Mouse (Mus musculus) MEL (cell line): ENCODE data around the gene Rnd1. TPM values are rescaled to one million over a fixed set of nuclear protein-coding genes. Genes with fewer than 3 reads are reported as not detected.

ENCODE experiments used
- DNase-seq: peaks from one replicate; pipeline ENCODE4 v3.0.0; 2011; ENCODE audit warnings: low read depth, low spot score
- H3K27ac ChIP-seq: 2 replicates; pipeline ENCODE4 v1.5.1; 2012; ENCODE audit warnings: low read depth, mild to moderate bottlenecking, control low read depth, low read length, moderate library complexity; ENCODE audit not compliant: control insufficient read depth
- H3K27me3 ChIP-seq, 2 experiments: fragments of 150-350 bp in 1 of 2; sonication (generic) in 1 of 2; 2 replicates each; pipeline ENCODE4 v1.6.1; 2012; ENCODE audit warnings: low read length in 2 of 2, mild to moderate bottlenecking in 2 of 2, improper control_type of control experiment in 1 of 2, moderate library complexity in 1 of 2; ENCODE audit not compliant: insufficient read depth in 2 of 2, control insufficient read depth in 1 of 2
- H3K36me3 ChIP-seq, 2 experiments: 2 replicates each; pipeline ENCODE4 v1.6.1; 2012 to 2014; ENCODE audit warnings: low read length in 2 of 2, improper control_type of control experiment in 1 of 2, inconsistent platforms in 1 of 2, mild to moderate bottlenecking in 1 of 2; ENCODE audit not compliant: insufficient read depth in 2 of 2, control insufficient read depth in 1 of 2
- H3K4me1 ChIP-seq, 2 experiments: fragments of 150-350 bp in 1 of 2; sonication (generic) in 1 of 2; 2 replicates each; pipeline ENCODE4 v1.6.1; 2012; ENCODE audit warnings: low read length in 2 of 2, improper control_type of control experiment in 1 of 2, mild to moderate bottlenecking in 1 of 2; ENCODE audit not compliant: insufficient read depth in 2 of 2, control insufficient read depth in 1 of 2
- H3K4me3 ChIP-seq, 2 experiments: fragments of 150-350 bp in 1 of 2; sonication (generic) in 1 of 2; 2 replicates each; pipeline ENCODE4 v1.5.1; 2012; ENCODE audit warnings: low read depth in 2 of 2, low read length in 2 of 2, mild to moderate bottlenecking in 2 of 2, moderate library complexity in 2 of 2, control low read depth in 1 of 2, improper control_type of control experiment in 1 of 2; ENCODE audit not compliant: control insufficient read depth in 1 of 2, insufficient read depth in 1 of 2
- H3K79me2 ChIP-seq: 2 replicates; pipeline ENCODE4 v1.6.1; 2012; ENCODE audit warnings: mild to moderate bottlenecking, low read length, moderate library complexity; ENCODE audit not compliant: control insufficient read depth, poor library complexity, insufficient read depth
- H3K9ac ChIP-seq: 2 replicates; pipeline ENCODE4 v1.6.1; 2012; ENCODE audit warnings: low read depth, mild to moderate bottlenecking, control low read depth, low read length, moderate library complexity; ENCODE audit not compliant: control insufficient read depth, poor library complexity, severe bottlenecking
- H3K9me3 ChIP-seq: fragments of 150-350 bp; sonication (generic); replicated peaks from 2 replicates; pipeline ENCODE4 v1.6.1; 2012; ENCODE audit warnings: mild to moderate bottlenecking, low read length, improper control_type of control experiment, moderate library complexity; ENCODE audit not compliant: insufficient read depth
- CHD2 ChIP-seq: IDR thresholded peaks from 2 replicates; pipeline ENCODE4 v1.6.1; 2011; ENCODE audit warnings: low read length, improper control_type of control experiment
- EP300 ChIP-seq, 2 experiments: IDR thresholded peaks; 2 replicates each; pipeline ENCODE4 v1.6.1; 2011; ENCODE audit warnings: improper control_type of control experiment in 2 of 2, low read length in 2 of 2, low read depth in 1 of 2, mild to moderate bottlenecking in 1 of 2
- GATA1 ChIP-seq: IDR thresholded peaks from 2 replicates; pipeline ENCODE4 v1.6.1; 2011; ENCODE audit warnings: low read depth, low read length, improper control_type of control experiment
- HCFC1 ChIP-seq: IDR thresholded peaks from 2 replicates; pipeline ENCODE4 v1.6.1; 2012; ENCODE audit warnings: low read depth, mild to moderate bottlenecking, inconsistent platforms, low read length, improper control_type of control experiment, moderate library complexity
- MAFK ChIP-seq: IDR thresholded peaks from 2 replicates; pipeline ENCODE4 v1.6.1; 2011; ENCODE audit warnings: low read depth, mild to moderate bottlenecking, low read length, improper control_type of control experiment, borderline replicate concordance
- MAZ ChIP-seq: IDR thresholded peaks from 2 replicates; pipeline ENCODE4 v1.6.1; 2012; ENCODE audit warnings: low read depth, mild to moderate bottlenecking, inconsistent platforms, low read length, improper control_type of control experiment
- MXI1 ChIP-seq: IDR thresholded peaks from 2 replicates; pipeline ENCODE4 v1.6.1; 2011; ENCODE audit warnings: mild to moderate bottlenecking, low read depth, low read length, improper control_type of control experiment
- POLR2AphosphoS2 ChIP-seq: IDR thresholded peaks from 2 replicates; pipeline ENCODE4 v1.6.1; 2011; ENCODE audit warnings: low read length, improper control_type of control experiment
- SIN3A ChIP-seq: IDR thresholded peaks from 2 replicates; pipeline ENCODE4 v1.6.1; 2012; ENCODE audit warnings: low read length, improper control_type of control experiment, inconsistent platforms
- TCF12 ChIP-seq: IDR thresholded peaks from 2 replicates; pipeline ENCODE4 v1.6.1; 2014; ENCODE audit warnings: low read depth, mild to moderate bottlenecking, inconsistent platforms, low read length, improper control_type of control experiment, moderate library complexity
- ZC3H11A ChIP-seq: IDR thresholded peaks from 2 replicates; pipeline ENCODE4 v1.6.1; 2012; ENCODE audit warnings: low read depth, mild to moderate bottlenecking, inconsistent platforms, low read length, improper control_type of control experiment
- ZNF384 ChIP-seq: IDR thresholded peaks from 2 replicates; pipeline ENCODE4 v1.6.1; 2012; ENCODE audit warnings: low read depth, mild to moderate bottlenecking, inconsistent platforms, low read length, improper control_type of control experiment
- polyA plus RNA-seq, 2 experiments: library from polyadenylated mRNA; stranded (reverse) in 1 of 2; unstranded in 1 of 2; fragments of >175 nt in 1 of 2; fragments of >200 nt in 1 of 2; gene quantifications; 2 replicates each; pipeline versions ENCODE4 v1.2.1 to v1.2.4; 2012; ENCODE audit warnings: low replicate concordance in 2 of 2, low read depth in 1 of 2; ENCODE audit not compliant: insufficient read length in 2 of 2, insufficient read depth in 1 of 2, missing spikeins in 1 of 2
- total RNA-seq: library from RNA; depleted of rRNA; stranded (reverse); fragments of 300-350 nt; gene quantifications from 2 replicates; pipeline ENCODE4 v1.2.3, GENCODE M21; 2012

Rnd1 gene
- total and polyA plus RNA-seq, 3 experiments: 5.5 to 6.0 TPM; not detected in 1

DNA sequence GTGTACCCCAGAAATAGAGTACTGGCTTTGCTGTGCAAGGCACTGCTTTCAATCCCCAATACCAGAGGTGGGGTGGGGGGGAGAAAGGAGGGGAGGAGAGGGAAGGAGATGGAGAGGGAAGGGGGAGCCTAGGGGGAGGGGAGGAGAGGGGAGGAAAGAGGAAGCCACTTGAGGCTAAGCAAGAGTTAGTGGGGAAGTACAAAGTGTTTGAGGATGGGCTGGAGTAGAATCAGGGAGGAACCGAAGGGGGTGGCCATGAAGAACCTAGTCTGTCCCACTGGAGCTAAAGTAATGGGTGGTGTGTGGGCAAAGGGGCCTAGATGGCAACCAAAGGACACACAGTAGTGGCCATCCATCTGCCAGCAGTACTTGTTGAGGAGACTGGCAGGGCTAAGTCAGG lies 6.5 kb upstream of the Rnd1 start:
- Histone ChIP-seq H3K79me2 (no peaks in the 10 kb centered on the region), H3K4me3 (no peak overlapping the region), H3K9ac (no peak overlapping the region), H3K4me1 (peaks cover 31 to 44% of the 10 kb centered on the region in 2 experiments), H3K36me3 (peaks cover 0 to 33% of the 10 kb centered on the region in 2 experiments; a peak in 2 of 4 replicates), H3K27ac (no peak overlapping the region; the same call in 1 of the 2 replicates), H3K27me3 (no peaks in the 10 kb centered on the region), H3K9me3 (no peaks in the 10 kb centered on the region)
- TF ChIP-seq MAZ (peak; percentile 72; the same call in 1 of the 2 replicates), SIN3A (no peak), MXI1 (0 out of 2 replicates have a peak, but pooled peaks have one; percentile 17)
- DNase-seq: peak; percentile 69

DNA sequence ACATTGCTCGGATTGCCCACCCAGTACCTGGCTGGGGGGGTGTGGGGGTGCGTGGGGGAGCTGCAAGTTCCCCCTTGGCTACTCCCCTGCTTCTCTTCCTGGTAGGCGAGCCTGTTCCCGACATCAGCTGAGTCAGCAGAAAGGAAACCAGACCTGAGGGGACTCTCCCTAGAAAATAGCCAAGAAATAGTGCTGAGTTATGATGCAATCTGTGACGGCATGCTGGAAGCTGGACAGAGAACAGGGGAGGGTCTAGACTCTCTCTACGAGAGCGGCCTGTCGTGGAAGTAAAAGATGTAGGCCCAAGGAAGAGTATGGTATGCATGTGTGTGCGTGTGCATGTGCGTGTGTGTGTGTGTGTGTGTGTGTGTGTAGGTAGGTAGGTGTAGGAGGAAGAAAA lies 5.9 kb upstream of the Rnd1 start:
- TF ChIP-seq CHD2: no peak
- TF ChIP-seq MAFK: peak; percentile 96
- H3K79me2 ChIP-seq: no peaks in the 10 kb centered on the region

DNA sequence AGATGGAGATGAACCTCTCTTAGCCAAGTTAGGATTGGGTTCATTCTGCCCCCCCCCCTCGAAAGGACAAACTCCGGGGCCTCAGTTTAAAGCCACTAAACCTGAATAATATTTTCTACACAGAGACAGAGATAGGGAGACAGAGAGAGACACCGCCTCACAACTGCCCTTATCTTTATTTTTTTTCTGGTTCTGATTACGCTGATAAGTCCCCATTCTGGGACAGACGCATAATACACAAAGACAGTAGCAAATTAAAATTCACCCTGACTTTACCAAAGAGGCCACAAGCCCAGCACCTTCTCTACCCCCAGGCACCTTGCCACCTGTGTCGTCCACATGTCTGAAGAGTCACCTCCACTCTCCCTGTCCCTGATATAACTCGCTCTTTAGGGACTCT lies 4.4 kb upstream of the Rnd1 start:
- no peak for DNase-seq
- no peak overlapping the region for H3K9ac ChIP-seq
- H3K27ac ChIP-seq: no peak overlapping the region
- H3K9me3 ChIP-seq: no peaks in the 10 kb centered on the region
- peaks cover 0 to 40% of the 10 kb centered on the region in 2 experiments; a peak in 2 of 4 replicates for H3K36me3 ChIP-seq
- H3K4me3 ChIP-seq: no peak overlapping the region
- H3K79me2 ChIP-seq: no peaks in the 10 kb centered on the region
- TF ChIP-seq HCFC1 (0 out of 2 replicates have a peak, but pooled peaks have one; percentile 20), SIN3A (0 out of 2 replicates have a peak, but pooled peaks have one; percentile 25), GATA1 (peak; percentile 82), EP300 (IDR thresholded peaks at IDR 0.05; ENCODE audit: low read depth in 1 of 2, low read length in 2 of 2) (peak; percentile 16 to 43; a peak in 2 of 4 replicates), POLR2AphosphoS2 (no peak), TCF12 (peak; percentile 20; the same call in 1 of the 2 replicates), ZC3H11A (no peak), ZNF384 (peak; percentile 86)
- H3K27me3 ChIP-seq: no peaks in the 10 kb centered on the region
- peaks cover 33 to 52% of the 10 kb centered on the region in 2 experiments for H3K4me1 ChIP-seq

More for the DNA sequence above, 5.9 kb upstream of the Rnd1 start:
- Histone ChIP-seq H3K4me3 (peak overlapping the region in 1 of 2 experiments; percentile 6; a peak in 1 of 4 replicates), H3K36me3 (peaks cover 0 to 34% of the 10 kb centered on the region in 2 experiments; a peak in 2 of 4 replicates), H3K4me1 (peaks cover 31 to 45% of the 10 kb centered on the region in 2 experiments), H3K27me3 (no peaks in the 10 kb centered on the region), H3K9ac (no peak overlapping the region), H3K9me3 (no peaks in the 10 kb centered on the region), H3K27ac (no peak overlapping the region; the same call in 1 of the 2 replicates)
- no peak for DNase-seq
